Mouse (Mus musculus) megakaryocyte-erythroid progenitor cell, adult 5-6 weeks (primary cell): ENCODE measurements around the gene Tbc1d16. TPM values are rescaled to one million over a fixed set of nuclear protein-coding genes. Genes with fewer than 3 reads are reported as not detected.
A peak's percentile ranks its signal among the peaks of the same experiment; 100 is the strongest.

Experiments
- ATAC-seq: replicated peaks from 2 replicates; pipeline ENCODE4 v1.8.0; 2016; ENCODE audit warnings: mild to moderate bottlenecking, inconsistent platforms; ENCODE audit not compliant: severe bottlenecking, poor library complexity, low FRiP score, low TSS enrichment
- total RNA-seq, 2 experiments: library from RNA; stranded (forward) in 1 of 2; stranded (reverse) in 1 of 2; fragments of 200-1000, 215-1000 nt in 1 of 2; fragments of >200 nt in 1 of 2; fragmentation: Nextera tagmentation in 1 of 2; gene quantifications; 2 replicates each; pipeline ENCODE4 v1.2.3; 2014 to 2017

The Tbc1d16 gene
- total RNA-seq, 2 experiments from 2014 or later = 0.61 to 1.2 TPM

GRCm38 (mm10) chr11:119211604-119212309 is 16.5 kb downstream of the Tbc1d16 start:
- no peak for ATAC-seq

DNA sequence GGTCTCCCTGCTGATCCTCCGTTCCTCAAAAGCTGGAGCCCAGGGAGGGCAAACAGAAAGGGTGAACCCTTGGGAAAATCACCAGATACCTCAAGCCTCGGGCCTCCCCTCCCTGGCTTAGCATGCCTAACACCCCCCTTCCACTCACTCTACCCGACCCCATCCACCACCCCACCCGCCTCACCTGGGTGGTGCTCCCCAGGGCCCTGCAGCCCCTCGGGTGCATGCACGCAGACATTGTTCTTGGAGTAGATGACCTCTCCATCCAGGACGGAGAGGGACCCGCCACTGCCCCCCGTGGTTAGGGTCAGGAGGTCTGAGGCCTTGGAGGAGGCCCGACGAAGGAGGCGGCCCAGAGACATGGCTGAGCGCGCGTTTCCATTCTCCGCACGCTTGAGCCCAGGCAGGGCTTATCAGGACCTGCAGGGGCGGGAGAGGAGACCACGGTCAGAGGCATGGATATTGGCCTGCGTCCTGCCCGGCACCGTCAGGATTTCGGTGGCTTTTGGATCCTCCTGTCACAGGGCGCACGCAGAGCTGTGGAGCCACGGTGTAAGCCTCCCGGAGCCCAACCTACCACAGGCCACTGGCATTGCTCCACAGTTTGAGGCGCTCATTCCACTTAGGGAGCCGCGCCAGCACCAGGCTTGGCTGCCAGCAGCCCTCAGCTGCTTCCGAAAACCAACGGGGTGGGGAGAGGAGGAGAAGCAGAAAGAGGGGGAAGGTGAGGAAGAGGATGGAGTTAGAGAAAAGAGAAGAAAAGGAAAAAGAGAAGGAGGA is 17.8 kb downstream of the Tbc1d16 start:
- no peak for ATAC-seq

- ATAC-seq = no peak
These were observed 18.8 kb downstream of the Tbc1d16 start for GRCm38 (mm10) chr11:119209371-119210025.

- ATAC-seq = no peak
These were observed 19.4 kb downstream of the Tbc1d16 start for GRCm38 (mm10) chr11:119208870-119209370.

DNA sequence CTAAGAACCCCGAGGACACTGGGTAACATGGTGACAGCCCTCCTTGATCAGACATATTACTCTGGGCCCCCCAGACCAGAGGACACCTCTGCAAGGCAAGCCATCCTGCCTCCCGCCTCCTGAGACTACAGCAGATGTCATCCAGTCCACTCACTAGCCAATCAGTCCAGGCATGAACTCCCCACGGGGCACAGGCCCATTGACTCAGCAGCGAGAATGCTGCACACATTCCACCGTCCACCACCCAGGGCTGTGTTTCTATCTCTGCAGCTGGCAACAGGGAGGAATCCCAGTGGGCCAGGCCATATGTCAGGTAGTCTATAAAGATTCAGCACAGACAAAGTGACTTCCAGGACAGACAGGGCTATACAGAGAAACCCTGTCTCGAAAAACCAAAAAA is 20.3 kb downstream of the Tbc1d16 start:
- no peak for ATAC-seq

DNA sequence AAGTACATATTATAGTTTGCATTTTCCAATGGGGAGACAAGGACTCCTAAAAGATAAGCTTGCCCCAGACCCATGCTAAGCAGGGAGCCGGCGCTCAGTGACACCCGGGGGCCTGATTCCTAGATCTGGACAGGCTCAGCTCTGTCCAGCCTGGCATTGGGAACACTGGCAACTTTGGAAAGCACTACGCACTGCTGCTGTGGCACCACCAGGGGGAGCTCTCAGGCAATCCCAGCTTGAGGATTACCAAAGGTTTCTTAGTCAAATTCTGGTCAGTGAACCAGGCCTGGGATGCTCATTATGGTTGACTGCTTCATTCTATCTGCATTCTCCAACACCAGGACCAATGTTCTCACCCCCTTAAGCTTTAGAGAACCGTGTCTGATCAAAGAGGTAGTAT is 21.7 kb downstream of the Tbc1d16 start:
- ATAC-seq = peak; percentile 62

DNA sequence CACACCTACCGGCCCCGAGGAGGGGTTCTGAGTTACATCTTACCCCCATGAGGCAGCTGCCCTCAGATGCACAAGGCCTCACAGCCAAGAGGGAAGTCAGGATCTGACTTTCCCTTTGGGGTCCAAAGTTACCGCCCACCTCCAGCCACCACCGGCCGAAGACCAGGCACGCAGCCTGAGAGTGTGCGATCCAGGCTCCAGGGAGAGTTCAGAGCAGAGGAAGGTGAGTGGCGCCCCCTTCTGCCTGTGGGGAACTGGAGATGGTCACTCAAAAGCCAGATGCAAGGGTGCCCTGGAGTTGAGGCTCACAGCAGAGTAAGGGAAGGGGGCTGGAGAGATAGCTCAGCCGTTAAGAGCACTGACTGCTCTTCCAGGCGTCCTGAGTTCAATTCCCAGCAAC is 22.6 kb downstream of the Tbc1d16 start:
- no peak for ATAC-seq

GRCm38 (mm10) chr11:119203423-119203822 is 24.9 kb downstream of the Tbc1d16 start:
- ATAC-seq = 0 out of 2 replicates have a peak, but pooled peaks have one; percentile 23

GRCm38 (mm10) chr11:119199233-119199601 is 29.1 kb downstream of the Tbc1d16 start:
- ATAC-seq = no peak

DNA sequence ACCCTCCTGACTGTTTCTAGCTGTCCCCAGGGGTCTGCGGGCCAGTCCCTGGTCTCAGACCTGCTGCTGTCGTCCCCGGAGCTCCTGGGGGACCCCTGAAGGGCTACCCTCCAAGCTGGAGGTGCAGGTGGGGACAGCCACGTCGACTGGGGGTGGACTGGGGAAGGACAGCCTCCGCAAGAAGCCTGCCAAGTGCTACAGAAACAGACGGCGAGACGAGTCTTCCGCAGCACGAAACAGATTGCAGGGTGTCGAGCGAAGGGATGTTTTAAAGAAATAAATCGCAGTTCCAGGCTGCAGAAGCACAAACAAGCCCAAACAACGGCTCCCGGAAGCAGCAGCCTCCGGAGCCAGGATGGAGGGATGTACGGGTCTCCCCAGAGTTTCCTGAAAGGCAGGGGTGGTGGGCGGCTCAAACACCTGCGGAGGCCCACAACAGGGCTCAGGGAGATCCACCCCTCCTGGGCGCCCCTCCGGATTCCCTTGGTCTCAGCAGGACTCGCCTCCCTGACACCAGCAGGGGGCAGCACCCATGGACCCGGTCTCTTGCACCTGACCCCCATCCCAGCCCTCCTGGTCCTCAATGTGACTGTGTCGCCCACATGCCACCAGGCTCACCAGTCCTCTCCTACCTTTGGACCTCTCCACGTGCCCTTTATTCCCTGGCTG is 29.6 kb downstream of the Tbc1d16 start:
- ATAC-seq = peak; percentile 49; the same call in 1 of the 2 replicates

GRCm38 (mm10) chr11:119197618-119198563 is 30.4 kb downstream of the Tbc1d16 start:
- ATAC-seq = no peak

DNA sequence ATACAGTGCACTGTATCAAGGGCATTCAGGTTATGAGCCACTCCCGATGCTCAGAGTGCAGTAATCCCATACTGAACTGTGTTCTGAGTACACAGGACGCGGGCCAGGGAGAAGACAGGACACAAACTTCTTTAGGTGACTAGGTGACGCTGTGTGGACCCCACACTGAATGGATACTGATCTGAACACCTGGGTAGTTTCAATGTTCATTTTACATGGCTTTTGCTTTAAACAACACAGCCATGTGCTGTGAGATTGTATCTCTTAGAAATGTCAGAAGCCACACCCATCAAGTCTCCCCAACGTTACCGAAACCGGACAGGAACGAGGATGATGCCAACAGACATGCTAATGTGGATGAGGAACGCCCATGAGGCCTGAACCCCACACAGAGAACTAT is 35.7 kb downstream of the Tbc1d16 start:
- no peak for ATAC-seq

DNA sequence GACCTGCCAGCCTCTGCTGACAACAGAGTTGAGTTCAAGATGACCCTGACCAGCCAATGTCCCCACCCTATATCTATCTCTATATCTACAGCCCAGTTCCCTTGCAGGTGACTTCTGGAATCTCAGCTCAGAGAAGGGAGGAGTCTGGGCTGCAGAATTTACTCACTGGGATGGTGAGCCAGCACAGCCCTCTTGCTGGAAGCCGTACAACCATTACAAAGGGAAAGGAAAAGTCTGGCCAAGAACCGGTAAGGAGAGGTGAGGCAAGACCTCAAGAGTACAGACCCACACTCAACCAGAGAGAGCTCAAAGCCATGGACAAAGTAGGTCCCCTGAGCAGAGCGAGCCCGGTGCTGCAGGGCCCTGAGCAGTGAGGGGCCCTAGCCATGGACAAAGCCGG is 36.1 kb downstream of the Tbc1d16 start:
- ATAC-seq = no peak

DNA sequence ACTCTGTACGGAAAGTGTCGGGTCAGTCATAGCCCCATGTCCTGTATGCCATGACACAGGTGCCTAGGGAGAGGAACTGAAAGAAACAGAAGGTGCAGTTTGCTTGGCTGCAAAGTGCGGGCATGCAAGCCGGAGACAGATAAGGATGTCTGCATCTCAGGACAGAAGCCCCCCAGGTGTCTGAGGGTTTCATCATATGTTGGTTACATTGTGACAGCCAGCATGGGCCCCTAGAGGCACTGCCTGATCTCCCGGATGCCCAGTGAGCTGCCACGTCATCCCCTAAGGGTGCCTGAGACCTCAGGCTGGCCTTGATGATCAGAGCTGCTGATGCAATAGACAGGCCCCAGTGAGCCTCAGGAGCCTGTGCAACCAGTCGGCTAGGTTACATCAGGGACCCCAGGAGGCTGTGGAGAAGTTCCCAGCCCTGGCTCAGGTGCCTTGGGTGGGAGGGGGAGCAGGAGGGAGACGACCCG is 36.7 kb downstream of the Tbc1d16 start:
- ATAC-seq = no peak

DNA sequence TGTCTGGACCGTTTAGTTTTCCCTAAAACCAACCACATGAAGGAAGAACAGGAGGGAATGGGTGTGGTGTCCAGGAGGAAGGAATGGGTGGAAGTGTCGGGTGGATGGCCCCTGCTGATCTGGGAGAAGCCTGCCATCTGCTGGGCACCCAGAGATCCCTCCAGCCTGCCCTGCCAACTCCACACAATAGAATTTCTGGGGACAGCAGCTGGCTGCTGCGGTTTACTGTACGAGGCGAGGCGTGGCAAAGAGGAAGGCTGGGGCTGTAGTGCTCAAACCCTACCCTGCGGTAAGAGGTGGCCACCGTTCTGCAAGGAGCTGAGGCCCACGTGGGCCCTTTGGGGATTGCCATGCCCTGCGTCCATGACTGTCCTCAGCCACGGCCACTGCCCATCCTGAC is 37.8 kb downstream of the Tbc1d16 start:
- ATAC-seq = peak; percentile 64

DNA sequence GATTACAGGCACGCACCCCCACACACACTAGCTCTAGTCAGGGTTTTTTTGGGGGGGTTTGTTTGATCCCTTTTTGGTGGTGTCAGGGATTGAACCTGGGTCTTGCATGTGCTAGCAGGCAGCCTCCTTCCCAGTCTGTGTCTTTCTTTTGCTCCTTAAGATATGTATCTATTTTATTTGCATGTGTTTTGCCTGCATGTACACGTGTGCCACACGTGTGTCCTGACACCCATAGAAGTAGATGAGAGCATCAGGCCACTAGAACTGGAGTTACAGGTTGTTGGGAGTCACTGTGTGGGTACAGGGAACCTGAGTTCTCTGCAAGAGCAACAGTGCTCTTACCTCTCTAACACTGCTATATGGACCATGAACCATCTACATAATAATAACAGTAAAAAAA is 39.0 kb downstream of the Tbc1d16 start:
- ATAC-seq = no peak

- ATAC-seq = no peak
These were observed 39.9 kb downstream of the Tbc1d16 start for GRCm38 (mm10) chr11:119188389-119188788.

GRCm38 (mm10) chr11:119187800-119188197 is 40.5 kb downstream of the Tbc1d16 start:
- no peak for ATAC-seq
